Comparison of ENCODE assay signal across 27 mouse cellular contexts in genomic region chr4:155183201-155183600, GRCm38 (mm10). TPM values are rescaled to one million over a fixed set of nuclear protein-coding genes. Genes with fewer than 3 reads are reported as not detected.
DNase-seq lines count a peak whose midpoint lies in the region; ATAC-seq and TF ChIP-seq lines count a peak whose summit lies in the region.
"Had no signal": no experiment of that assay in that cellular context is flagged by ENCODE, and none has a peak within 500 bp of the region (broad histone marks: within the 10 kb centered on the region; RNA-seq: fewer than 3 reads in every experiment).

No protein-coding gene starts in this region.

- peak overlapping the region; percentile 90 to 92; a peak in 2 of 4 replicates for H3K27ac ChIP-seq in heart, embryonic 14.5 days (replicated peaks in 1 of 2; ENCODE audit: control insufficient read depth in 1 of 2, insufficient read depth in 1 of 2, low read depth in 2 of 2, low read length in 2 of 2)
- H3K27ac ChIP-seq in heart, postnatal 0 days (ENCODE audit: low read depth): peak overlapping the region; percentile 61; the same call in 1 of the 2 replicates
- no peak overlapping the region for H3K27ac ChIP-seq in CH12.LX (ENCODE audit: insufficient read depth, low read depth)
- H3K27ac ChIP-seq: embryonic facial prominence, embryonic 10.5 days; forebrain, embryonic 12.5 days; forebrain, embryonic 15.5 days; hindbrain, embryonic 10.5 days; hindbrain, embryonic 13.5 days had no signal

- no peak overlapping the region for H3K4me3 ChIP-seq in heart, embryonic 14.5 days (ENCODE audit: control insufficient read depth in 1 of 2, insufficient read depth in 1 of 2, low read depth in 1 of 2, low read length in 2 of 2)
- no peak overlapping the region for H3K4me3 ChIP-seq in heart, postnatal 0 days (ENCODE audit: low read depth, low read length)
- no peak overlapping the region for H3K4me3 ChIP-seq in CH12.LX (replicated peaks in 1 of 3; ENCODE audit: low read depth in 2 of 3, low read length in 2 of 3, poor library complexity in 1 of 3)
- H3K4me3 ChIP-seq: embryonic facial prominence, embryonic 10.5 days; embryonic facial prominence, embryonic 13.5 days; erythroblast, embryonic 14.5 days; forebrain, embryonic 12.5 days; forebrain, embryonic 15.5 days; hindbrain, embryonic 10.5 days; hindbrain, embryonic 13.5 days; intestine, embryonic 15.5 days had no signal

- H3K9me3 ChIP-seq in heart, embryonic 14.5 days (ENCODE audit: control insufficient read depth, low read length): no peaks in the 10 kb centered on the region
- H3K9me3 ChIP-seq in heart, postnatal 0 days (replicated peaks; ENCODE audit: control insufficient read depth, low read length): no peaks in the 10 kb centered on the region
- no peaks in the 10 kb centered on the region for H3K9me3 ChIP-seq in CH12.LX (replicated peaks; ENCODE audit: low read length)
- H3K9me3 ChIP-seq: embryonic facial prominence, embryonic 10.5 days; embryonic facial prominence, embryonic 13.5 days; forebrain, embryonic 12.5 days; forebrain, embryonic 15.5 days; hindbrain, embryonic 10.5 days; hindbrain, embryonic 13.5 days; intestine, embryonic 15.5 days had no signal

- in situ Hi-C loops in CH12.LX (cut with MboI; ENCODE audit: low pct_ligation_motif_present, low pct_unique_long_range_greater_than_20kb, low sequenced_read_pairs): no loop called here

- no peak for TF ChIP-seq CTCF in heart, postnatal 0 days (IDR thresholded peaks at IDR 0.05; ENCODE audit: low read depth)
- no peak for TF ChIP-seq CTCF in CH12.LX (conservative IDR thresholded peaks at IDR 0.05 in 1 of 2, IDR thresholded peaks at IDR 0.05 in 1 of 2; ENCODE audit: low read depth in 2 of 2, low read length in 2 of 2)

- H3K27me3 ChIP-seq in heart, embryonic 14.5 days (ENCODE audit: control insufficient read depth, insufficient read depth, low read length): no peaks in the 10 kb centered on the region
- no peaks in the 10 kb centered on the region for H3K27me3 ChIP-seq in heart, postnatal 0 days (ENCODE audit: control insufficient read depth, insufficient read depth, low read length)
- no peaks in the 10 kb centered on the region for H3K27me3 ChIP-seq in CH12.LX (replicated peaks)
- H3K27me3 ChIP-seq: embryonic facial prominence, embryonic 13.5 days; forebrain, embryonic 12.5 days; forebrain, embryonic 15.5 days; hindbrain, embryonic 13.5 days; intestine, embryonic 15.5 days had no signal

- no peak for ATAC-seq in heart, embryonic 14.5 days (ENCODE audit: insufficient number of reproducible peaks, insufficient read depth, low FRiP score, low read depth)
- no peak for ATAC-seq in heart, postnatal 0 days (ENCODE audit: insufficient read depth, low read depth)
- ATAC-seq: activated CD4-positive, CD25-positive, alpha-beta regulatory T cell, adult 4 months; CD4-positive, CD25-positive, alpha-beta regulatory T cell, adult 4 months; forebrain, embryonic 15.5 days; hindbrain, embryonic 16.5 days; intestine, embryonic 15.5 days had no signal

- no peak for DNase-seq in heart, adult 8-10 months (ENCODE audit: low spot score)
- DNase-seq in heart, postnatal 0 days (ENCODE audit: low spot score): no peak
- no peak for DNase-seq in heart, adult 18-20 months
- DNase-seq in CH12.LX (ENCODE audit: extremely low read depth): no peak
- DNase-seq in testis, postnatal 10 days (ENCODE audit: low spot score): no peak
- DNase-seq: adrenal gland, adult 8-10 months; adrenal gland, postnatal 25 days; cerebellum, adult 11-12 months; cerebellum, adult 8-10 months; cerebellum, postnatal 10 days; cerebellum, postnatal 36 days; embryo, embryonic 11 days; gastrocnemius, postnatal 25 days; heart, postnatal 10 days; kidney, adult 11 months had no signal

- peaks cover 60 to 72% of the 10 kb centered on the region in 2 experiments for H3K4me1 ChIP-seq in heart, embryonic 14.5 days (ENCODE audit: control insufficient read depth in 2 of 2, insufficient read depth in 2 of 2, low read length in 2 of 2)
- peaks cover 77% of the 10 kb centered on the region for H3K4me1 ChIP-seq in heart, postnatal 0 days (ENCODE audit: control insufficient read depth, insufficient read depth)
- peaks cover 37 to 81% of the 10 kb centered on the region in 2 experiments for H3K4me1 ChIP-seq in CH12.LX (ENCODE audit: control insufficient read depth in 1 of 2, insufficient read depth in 2 of 2)

- no peak for TF ChIP-seq RAD21 in CH12.LX (IDR thresholded peaks at IDR 0.05; ENCODE audit: low read depth, low read length)

- dilution Hi-C loops in CH12.LX (cut with MboI; ENCODE audit: extremely low pct_ligation_motif_present, extremely low pct_unique_long_range_greater_than_20kb, low sequenced_read_pairs): no loop called here

- peaks cover 65% of the 10 kb centered on the region for H3K79me2 ChIP-seq in CH12.LX (replicated peaks; ENCODE audit: control insufficient read depth, extremely low read depth, insufficient read depth, poor library complexity, severe bottlenecking)

- TF ChIP-seq POLR2A in CH12.LX (IDR thresholded peaks at IDR 0.05; ENCODE audit: low read depth, low read length): no peak

- no peak overlapping the region for H3K4me2 ChIP-seq in heart, embryonic 14.5 days (ENCODE audit: low read length)
- H3K4me2 ChIP-seq in heart, postnatal 0 days (ENCODE audit: low read depth, low read length): no peak overlapping the region
- no peak overlapping the region for H3K4me2 ChIP-seq in CH12.LX (ENCODE audit: insufficient read depth, low read depth, poor library complexity, severe bottlenecking)
- H3K4me2 ChIP-seq: embryonic facial prominence, embryonic 13.5 days; forebrain, embryonic 12.5 days; forebrain, embryonic 15.5 days; hindbrain, embryonic 13.5 days; intestine, embryonic 15.5 days had no signal

- WGBS in heart, embryonic 14.5 days: 87% methylated on average over 7 of the region's 7 CpGs
- WGBS in heart, postnatal 0 days: 82% methylated on average over 7 of the region's 7 CpGs

- no peak overlapping the region for H3K9ac ChIP-seq in heart, embryonic 14.5 days (ENCODE audit: low read length)
- H3K9ac ChIP-seq in heart, postnatal 0 days (replicated peaks; ENCODE audit: low read depth, low read length): no peak overlapping the region
- H3K9ac ChIP-seq in CH12.LX (ENCODE audit: insufficient read depth, low read depth): no peak overlapping the region
- H3K9ac ChIP-seq: embryonic facial prominence, embryonic 13.5 days; forebrain, embryonic 12.5 days; forebrain, embryonic 15.5 days; hindbrain, embryonic 13.5 days; intestine, embryonic 15.5 days had no signal

- TF ChIP-seq EP300 in heart, postnatal 0 days (IDR thresholded peaks at IDR 0.05; ENCODE audit: low read depth): no peak
- TF ChIP-seq EP300 in CH12.LX (IDR thresholded peaks at IDR 0.05; ENCODE audit: low read length): peak; percentile 21; the same call in 1 of the 2 replicates

- no peaks in the 10 kb centered on the region for H3K36me3 ChIP-seq in heart, embryonic 14.5 days (ENCODE audit: control insufficient read depth, insufficient read depth, low read length)
- H3K36me3 ChIP-seq in heart, postnatal 0 days (replicated peaks; ENCODE audit: control insufficient read depth, insufficient read depth, low read length): no peaks in the 10 kb centered on the region
- peaks cover 0 to 27% of the 10 kb centered on the region in 2 experiments for H3K36me3 ChIP-seq in CH12.LX (replicated peaks in 1 of 2; ENCODE audit: control insufficient read depth in 1 of 2, insufficient read depth in 1 of 2, low read length in 1 of 2)
- H3K36me3 ChIP-seq: embryonic facial prominence, embryonic 13.5 days; forebrain, embryonic 12.5 days; forebrain, embryonic 15.5 days; hindbrain, embryonic 13.5 days; intestine, embryonic 15.5 days had no signal

TF ChIP-seq in CH12.LX, 34 proteins besides CTCF, POLR2A, EP300 and RAD21:
- peak; percentile 72 for TF ChIP-seq IRF4 (IDR thresholded peaks at IDR 0.05; ENCODE audit: low read depth, low read length)
- no peak for TF ChIP-seq SMC3 (IDR thresholded peaks at IDR 0.05; ENCODE audit: low read depth, low read length)
- peak; percentile 80 for TF ChIP-seq BHLHE40 (IDR thresholded peaks at IDR 0.05; ENCODE audit: low read depth, low read length)

RNA-seq across cellular contexts. Expression of gene Ski, which starts 39.2 kb away (rescaled TPM):
- 16.2 TPM in 2 replicates for polyA plus RNA-seq in heart, embryonic 14.5 days (2014; fragmentation: Nextera tagmentation; extraction: Ambion mirVana)
- 10 to 100 TPM; 44.5 to 53.3 (median 49.0) TPM for total RNA-seq in heart, adult 8-10 months (2022)
- total RNA-seq in heart, postnatal 0 days (2014; rRNA removed; ENCODE audit: low replicate concordance): 53.2 and 60.6 TPM in 2 replicates
- polyA plus RNA-seq in heart, postnatal 0 days (2015; fragmentation: Nextera tagmentation; extraction: Ambion mirVana): 7.7 and 9.3 TPM in 2 replicates
- total RNA-seq in heart, adult 18-20 months (2021): 10 to 100 TPM; 48.6 to 50.2 TPM
- total RNA-seq in CH12.LX (2012; rRNA removed) (9.9 and 10.1 TPM in 2 replicates), CH12.LX (2014; rRNA removed) (3.3 and 4.1 TPM in 2 replicates)
- 14.1 and 17.9 TPM in 2 replicates for polyA plus RNA-seq in CH12.LX (2012; ENCODE audit: insufficient read length, low read depth)
